Mouse (Mus musculus): ENCODE results near the gene Tmem268. TPM values are rescaled to one million over a fixed set of nuclear protein-coding genes. Genes with fewer than 3 reads are reported as not detected.

The Tmem268 gene
- polyA plus RNA-seq, 1 experiment from 2014 or later, result 3.4 TPM

- H3K9me3 ChIP-seq (ENCODE audit: control insufficient read depth, low read length), result no peaks in the 10 kb centered on the region
- H3K4me2 ChIP-seq (ENCODE audit: low read depth, low read length), result no peak within 1 kb of the TSS
- H3K9ac ChIP-seq (replicated peaks; ENCODE audit: low read depth, low read length), result no peak within 1 kb of the TSS
- no peaks in the 10 kb centered on the region for H3K27me3 ChIP-seq (ENCODE audit: control insufficient read depth, insufficient read depth, low read length)
- no peak within 1 kb of the TSS for H3K27ac ChIP-seq (ENCODE audit: low read depth, low read length)
- H3K4me1 ChIP-seq (ENCODE audit: control insufficient read depth, insufficient read depth, low read length), result no peaks in the 10 kb centered on the region
- no peaks in the 10 kb centered on the region for H3K36me3 ChIP-seq (ENCODE audit: control insufficient read depth, insufficient read depth, low read length)
- ATAC-seq (ENCODE audit: low read depth), result no peak
- no peak within 1 kb of the TSS for H3K4me3 ChIP-seq (ENCODE audit: low read depth, low read length)
- WGBS, result 73% methylated on average over 3 of the region's 3 CpGs
Observed at GRCm38 (mm10) chr4:63604945-63605344, 46.4 kb downstream of the Tmem268 start, which contains the start of gene Gm11213. Gm11213 (minus strand) TSS chr4:63605261.

DNA sequence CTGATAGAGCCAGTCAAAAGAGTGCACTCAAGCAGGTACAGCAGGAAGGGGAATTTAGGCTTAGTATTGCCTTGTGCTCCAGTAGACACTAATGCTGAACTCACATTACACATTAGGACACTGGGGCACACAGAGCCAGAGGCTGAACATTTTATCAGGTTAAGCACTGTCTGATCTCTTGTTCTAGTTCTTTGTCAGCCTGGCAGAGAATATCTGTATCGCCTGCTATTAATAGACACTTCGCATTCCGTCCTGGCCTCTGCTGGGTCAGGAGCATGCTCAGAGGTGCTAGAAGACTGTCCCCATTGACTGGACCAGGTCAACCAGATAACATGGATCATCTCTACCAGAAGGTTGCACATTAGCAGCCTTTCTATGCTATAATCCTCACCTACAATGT lies 47.0 kb downstream of the Tmem268 start:
- WGBS, result 90% methylated on average over 3 of the region's 3 CpGs
- no peaks in the 10 kb centered on the region for H3K4me1 ChIP-seq (ENCODE audit: control insufficient read depth, insufficient read depth, low read length)
- H3K4me3 ChIP-seq (ENCODE audit: low read depth, low read length), result no peak overlapping the region
- H3K4me2 ChIP-seq (ENCODE audit: low read depth, low read length), result no peak overlapping the region
- H3K9me3 ChIP-seq (ENCODE audit: control insufficient read depth, low read length), result no peaks in the 10 kb centered on the region
- H3K27me3 ChIP-seq (ENCODE audit: control insufficient read depth, insufficient read depth, low read length), result no peaks in the 10 kb centered on the region
- no peak for ATAC-seq (ENCODE audit: low read depth)
- H3K9ac ChIP-seq (replicated peaks; ENCODE audit: low read depth, low read length), result no peak overlapping the region
- H3K27ac ChIP-seq (ENCODE audit: low read depth, low read length), result no peak overlapping the region
- no peaks in the 10 kb centered on the region for H3K36me3 ChIP-seq (ENCODE audit: control insufficient read depth, insufficient read depth, low read length)

DNA sequence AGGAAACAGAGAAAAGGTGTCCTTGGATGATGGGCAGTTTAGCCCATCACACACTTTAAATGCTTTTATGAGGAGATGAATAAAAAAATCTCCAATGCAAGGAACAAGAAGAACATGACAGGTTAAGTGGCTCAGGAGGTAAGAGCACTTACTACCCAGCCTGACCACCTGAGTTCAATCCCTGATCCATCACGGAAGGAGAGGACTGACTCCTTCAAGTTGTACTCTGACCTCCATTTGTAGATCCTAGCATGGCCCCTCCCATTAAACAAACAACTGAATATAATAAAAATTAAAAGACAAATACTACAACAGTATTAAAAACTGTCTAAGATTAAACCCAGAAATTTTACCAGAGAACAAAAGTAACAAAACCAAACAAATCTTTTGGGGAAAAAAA lies 47.4 kb downstream of the Tmem268 start:
- ATAC-seq (ENCODE audit: low read depth), result no peak
- H3K9me3 ChIP-seq (ENCODE audit: control insufficient read depth, low read length), result no peaks in the 10 kb centered on the region
- H3K4me3 ChIP-seq (ENCODE audit: low read depth, low read length), result no peak overlapping the region
- no peak overlapping the region for H3K4me2 ChIP-seq (ENCODE audit: low read depth, low read length)
- no peak overlapping the region for H3K27ac ChIP-seq (ENCODE audit: low read depth, low read length)
- H3K4me1 ChIP-seq (ENCODE audit: control insufficient read depth, insufficient read depth, low read length), result no peaks in the 10 kb centered on the region
- no peaks in the 10 kb centered on the region for H3K36me3 ChIP-seq (ENCODE audit: control insufficient read depth, insufficient read depth, low read length)
- no peak overlapping the region for H3K9ac ChIP-seq (replicated peaks; ENCODE audit: low read depth, low read length)
- H3K27me3 ChIP-seq (ENCODE audit: control insufficient read depth, insufficient read depth, low read length), result no peaks in the 10 kb centered on the region
- 88% methylated on average over 1 of the region's 1 CpGs for WGBS

DNA sequence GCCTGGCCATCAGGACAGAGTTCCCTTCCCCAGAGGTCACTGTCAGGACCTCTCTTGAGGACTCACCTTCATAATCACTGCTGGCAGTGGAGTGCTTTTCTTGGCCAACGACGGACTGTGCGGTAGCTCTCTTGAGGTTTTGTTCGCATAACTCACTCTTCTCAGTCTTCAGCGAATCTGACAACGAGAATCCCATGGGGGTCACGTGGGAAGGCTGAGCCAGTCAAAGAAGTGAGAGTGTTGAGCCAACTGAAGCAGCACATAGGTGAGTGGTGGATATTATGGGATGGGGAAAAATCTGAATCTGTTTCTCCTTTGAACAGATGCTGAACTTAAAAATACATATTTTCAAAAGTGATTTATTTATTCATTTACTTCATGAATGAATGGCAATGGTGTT lies 49.8 kb downstream of the Tmem268 start:
- H3K27ac ChIP-seq (ENCODE audit: low read depth, low read length), result no peak overlapping the region
- WGBS, result 79% methylated on average over 7 of the region's 7 CpGs
- no peaks in the 10 kb centered on the region for H3K4me1 ChIP-seq (ENCODE audit: control insufficient read depth, insufficient read depth, low read length)
- H3K4me3 ChIP-seq (ENCODE audit: low read depth, low read length), result no peak overlapping the region
- H3K9ac ChIP-seq (replicated peaks; ENCODE audit: low read depth, low read length), result no peak overlapping the region
- no peak overlapping the region for H3K4me2 ChIP-seq (ENCODE audit: low read depth, low read length)
- H3K36me3 ChIP-seq (ENCODE audit: control insufficient read depth, insufficient read depth, low read length), result no peaks in the 10 kb centered on the region
- no peaks in the 10 kb centered on the region for H3K9me3 ChIP-seq (ENCODE audit: control insufficient read depth, low read length)
- no peak for ATAC-seq (ENCODE audit: low read depth)
- no peaks in the 10 kb centered on the region for H3K27me3 ChIP-seq (ENCODE audit: control insufficient read depth, insufficient read depth, low read length)

GRCm38 (mm10) chr4:63621861-63622260 lies 63.3 kb downstream of the Tmem268 start:
- Histone ChIP-seq H3K27ac (ENCODE audit: low read depth, low read length) (no peak overlapping the region), H3K4me1 (ENCODE audit: control insufficient read depth, insufficient read depth, low read length) (no peaks in the 10 kb centered on the region), H3K36me3 (ENCODE audit: control insufficient read depth, insufficient read depth, low read length) (no peaks in the 10 kb centered on the region), H3K4me3 (ENCODE audit: low read depth, low read length) (no peak overlapping the region), H3K27me3 (ENCODE audit: control insufficient read depth, insufficient read depth, low read length) (no peaks in the 10 kb centered on the region), H3K9me3 (ENCODE audit: control insufficient read depth, low read length) (no peaks in the 10 kb centered on the region), H3K9ac (replicated peaks; ENCODE audit: low read depth, low read length) (no peak overlapping the region), H3K4me2 (ENCODE audit: low read depth, low read length) (no peak overlapping the region)
- ATAC-seq (ENCODE audit: low read depth), result no peak
- WGBS, result 92% methylated on average over 2 of the region's 2 CpGs

DNA sequence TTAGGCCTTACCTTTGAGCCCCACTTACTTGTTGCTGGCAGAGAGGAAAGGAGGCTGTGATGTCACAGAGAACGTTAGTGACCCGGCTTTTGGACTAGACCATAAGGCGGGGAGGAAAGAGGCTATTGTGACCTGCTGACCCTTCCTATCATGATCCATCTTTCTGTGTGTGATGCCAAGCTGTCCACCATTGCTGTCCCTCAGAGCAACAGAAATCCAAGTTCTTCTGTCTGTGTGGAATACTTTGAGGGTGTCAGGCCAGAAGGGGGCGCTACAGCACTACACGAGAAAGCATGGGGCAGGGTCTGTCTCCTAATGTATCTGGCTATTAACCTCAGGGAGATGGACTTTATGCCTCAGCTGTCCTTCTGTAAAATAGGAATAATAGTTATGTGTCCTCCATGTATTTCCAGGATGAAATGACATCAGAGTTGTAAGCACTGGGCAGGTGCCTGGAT lies 63.8 kb downstream of the Tmem268 start, which contains the start of gene Tex48:
Gene Tex48, minus strand, starts transcription at position 51 of the 458 bp plus-strand sequence.
- H3K4me3 ChIP-seq (ENCODE audit: low read depth, low read length), result no peak within 1 kb of the TSS
- WGBS, result 54% methylated on average over 5 of the region's 5 CpGs
- ATAC-seq (ENCODE audit: low read depth), result no peak
- no peaks in the 10 kb centered on the region for H3K4me1 ChIP-seq (ENCODE audit: control insufficient read depth, insufficient read depth, low read length)
- H3K36me3 ChIP-seq (ENCODE audit: control insufficient read depth, insufficient read depth, low read length), result no peaks in the 10 kb centered on the region
- H3K9me3 ChIP-seq (ENCODE audit: control insufficient read depth, low read length), result no peaks in the 10 kb centered on the region
- no peak within 1 kb of the TSS for H3K4me2 ChIP-seq (ENCODE audit: low read depth, low read length)
- no peak within 1 kb of the TSS for H3K27ac ChIP-seq (ENCODE audit: low read depth, low read length)
- no peak within 1 kb of the TSS for H3K9ac ChIP-seq (replicated peaks; ENCODE audit: low read depth, low read length)
- H3K27me3 ChIP-seq (ENCODE audit: control insufficient read depth, insufficient read depth, low read length), result no peaks in the 10 kb centered on the region

GRCm38 (mm10) chr4:63625563-63626080 lies 67.0 kb downstream of the Tmem268 start:
- Histone ChIP-seq H3K36me3 (ENCODE audit: control insufficient read depth, insufficient read depth, low read length) (no peaks in the 10 kb centered on the region), H3K27ac (ENCODE audit: low read depth, low read length) (no peak overlapping the region), H3K4me3 (ENCODE audit: low read depth, low read length) (no peak overlapping the region), H3K27me3 (ENCODE audit: control insufficient read depth, insufficient read depth, low read length) (no peaks in the 10 kb centered on the region), H3K9ac (replicated peaks; ENCODE audit: low read depth, low read length) (no peak overlapping the region), H3K4me2 (ENCODE audit: low read depth, low read length) (no peak overlapping the region), H3K9me3 (ENCODE audit: control insufficient read depth, low read length) (no peaks in the 10 kb centered on the region), H3K4me1 (ENCODE audit: control insufficient read depth, insufficient read depth, low read length) (no peaks in the 10 kb centered on the region)
- WGBS, result 72% methylated on average over 3 of the region's 3 CpGs
- ATAC-seq (ENCODE audit: low read depth), result no peak

DNA sequence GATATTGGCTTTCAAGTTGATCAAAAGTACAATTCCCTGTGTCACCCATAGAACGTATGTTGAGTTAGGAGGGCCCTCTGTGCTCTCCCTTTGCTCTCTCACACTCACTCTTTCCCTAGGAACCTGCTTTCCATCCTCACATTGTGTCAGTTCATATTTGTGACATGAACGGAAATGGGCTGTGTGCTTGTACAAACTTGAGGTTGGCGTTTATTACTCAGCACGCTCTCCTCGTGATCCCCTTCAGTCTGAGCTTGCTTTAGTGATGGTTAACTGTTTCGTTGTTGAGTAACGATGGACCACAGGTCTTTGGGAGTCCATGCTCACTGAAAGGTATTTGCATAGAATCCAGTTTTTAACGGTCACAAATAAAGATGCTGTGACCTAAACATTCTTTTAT lies 68.5 kb downstream of the Tmem268 start:
- 83% methylated on average over 8 of the region's 8 CpGs for WGBS

DNA sequence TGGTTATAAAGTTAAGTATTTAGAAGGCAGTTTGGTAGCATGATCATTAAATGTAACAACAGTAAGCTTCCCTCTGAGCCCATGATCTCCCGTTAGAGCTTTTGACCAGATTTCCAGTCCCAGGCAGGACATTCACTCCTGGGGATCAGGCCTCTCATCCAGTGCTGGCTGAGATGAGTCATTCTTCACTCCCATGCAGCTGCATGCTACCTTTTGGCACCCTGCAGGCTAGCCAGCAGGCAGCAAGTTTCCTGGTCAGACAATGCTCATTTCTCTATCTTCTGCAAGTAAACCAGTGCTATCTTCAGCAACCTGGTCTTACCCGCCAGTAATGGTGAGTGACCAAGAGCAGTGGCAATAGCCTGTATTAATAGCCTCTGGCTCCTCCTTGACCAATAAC lies 74.6 kb downstream of the Tmem268 start:
- Histone ChIP-seq H3K4me1 (ENCODE audit: control insufficient read depth, insufficient read depth, low read length) (no peaks in the 10 kb centered on the region), H3K9me3 (ENCODE audit: control insufficient read depth, low read length) (no peaks in the 10 kb centered on the region), H3K27ac (ENCODE audit: low read depth, low read length) (no peak overlapping the region), H3K27me3 (ENCODE audit: control insufficient read depth, insufficient read depth, low read length) (no peaks in the 10 kb centered on the region), H3K4me2 (ENCODE audit: low read depth, low read length) (no peak overlapping the region), H3K4me3 (ENCODE audit: low read depth, low read length) (no peak overlapping the region), H3K36me3 (ENCODE audit: control insufficient read depth, insufficient read depth, low read length) (no peaks in the 10 kb centered on the region), H3K9ac (replicated peaks; ENCODE audit: low read depth, low read length) (no peak overlapping the region)
- no peak for ATAC-seq (ENCODE audit: low read depth)
- 92% methylated on average over 2 of the region's 2 CpGs for WGBS

More for the DNA sequence above, 68.5 kb downstream of the Tmem268 start:
- ATAC-seq (ENCODE audit: low read depth), result no peak
- no peak overlapping the region for H3K4me2 ChIP-seq (ENCODE audit: low read depth, low read length)
- H3K36me3 ChIP-seq (ENCODE audit: control insufficient read depth, insufficient read depth, low read length), result no peaks in the 10 kb centered on the region
- no peaks in the 10 kb centered on the region for H3K27me3 ChIP-seq (ENCODE audit: control insufficient read depth, insufficient read depth, low read length)
- H3K9me3 ChIP-seq (ENCODE audit: control insufficient read depth, low read length), result no peaks in the 10 kb centered on the region
- H3K27ac ChIP-seq (ENCODE audit: low read depth, low read length), result no peak overlapping the region
- no peak overlapping the region for H3K9ac ChIP-seq (replicated peaks; ENCODE audit: low read depth, low read length)
- H3K4me3 ChIP-seq (ENCODE audit: low read depth, low read length), result no peak overlapping the region
- no peaks in the 10 kb centered on the region for H3K4me1 ChIP-seq (ENCODE audit: control insufficient read depth, insufficient read depth, low read length)

Measured in neural tube, embryonic 14.5 days (tissue).